Mouse (Mus musculus) brain, embryonic 14.5 days (tissue): Measurements from ENCODE around the gene Rpl7a.

Experiments
- CTCF ChIP-seq: fragments of 200-500 bp; IDR thresholded peaks from 2 replicates; pipeline ENCODE4 v1.5.1; 2012; ENCODE audit warnings: inconsistent platforms, mild to moderate bottlenecking, moderate library complexity, borderline replicate concordance; ENCODE audit not compliant: insufficient read depth, insufficient read length; ENCODE audit errors: extremely low read depth
- POLR2A ChIP-seq: fragments of 200-500 bp; IDR thresholded peaks from 2 replicates; pipeline ENCODE4 v1.6.1; 2012; ENCODE audit warnings: mild to moderate bottlenecking, inconsistent platforms, borderline replicate concordance; ENCODE audit not compliant: poor library complexity, insufficient read depth, insufficient read length, severe bottlenecking; ENCODE audit errors: extremely low read depth

DNA sequence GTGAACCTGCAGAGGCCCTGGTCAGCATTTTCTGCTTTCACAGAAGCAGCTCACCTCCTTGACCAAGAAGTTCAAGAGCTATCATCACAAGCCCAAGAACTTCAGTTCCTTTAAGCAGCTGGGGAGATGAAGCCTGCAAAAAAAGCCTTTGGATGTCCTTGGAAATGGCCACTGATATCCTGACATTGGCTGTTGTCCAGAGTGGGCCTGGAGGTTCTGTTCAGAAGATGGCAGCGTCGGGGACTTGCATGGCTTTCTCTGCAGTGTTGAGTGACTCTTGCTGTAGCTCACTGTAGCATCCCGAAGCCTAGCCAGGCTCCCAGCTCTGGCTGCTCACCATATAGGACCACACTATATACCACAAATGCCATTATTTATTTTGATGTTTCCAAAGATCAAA is 9.1 kb downstream of the Rpl7a start:
- TF ChIP-seq CTCF (no peak), POLR2A (no peak)
